Mouse (Mus musculus) 416B (cell line): Measurements from ENCODE around the gene Gm21961.
A peak's percentile ranks its signal among the peaks of the same experiment; 100 is the strongest.
"Not testable (repeated sequence)": the region's sequence is repeated elsewhere in the genome, so short reads cannot be mapped to it uniquely, and the experiment has no call there.

ENCODE experiments used
- DNase-seq: peaks from one replicate; pipeline ENCODE4 v3.0.0; 2011; ENCODE audit warnings: low read depth

Gm21961 gene

DNA sequence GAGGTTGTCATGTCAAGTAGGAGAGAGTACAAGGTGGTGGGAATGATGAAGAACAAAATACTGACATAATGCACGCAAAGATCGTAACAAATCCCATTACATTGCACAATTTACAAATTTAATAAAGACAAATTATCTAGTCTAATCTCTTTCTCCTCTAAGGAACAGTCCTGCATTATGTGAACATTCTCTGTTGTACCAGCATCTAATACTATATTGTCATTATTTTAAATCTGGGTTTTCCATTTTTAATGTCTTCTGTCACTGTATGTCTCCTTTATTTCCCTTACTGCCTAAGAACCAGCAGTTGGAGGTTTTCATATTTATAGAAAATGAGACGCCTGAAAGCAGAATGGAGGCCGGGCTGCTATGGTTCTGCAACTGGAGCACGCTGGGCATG is at the start of gene Gm21961:
Gene Gm21961 (minus strand): TSS at position 101 of the 400 bp plus-strand sequence.
- no peak for DNase-seq

DNA sequence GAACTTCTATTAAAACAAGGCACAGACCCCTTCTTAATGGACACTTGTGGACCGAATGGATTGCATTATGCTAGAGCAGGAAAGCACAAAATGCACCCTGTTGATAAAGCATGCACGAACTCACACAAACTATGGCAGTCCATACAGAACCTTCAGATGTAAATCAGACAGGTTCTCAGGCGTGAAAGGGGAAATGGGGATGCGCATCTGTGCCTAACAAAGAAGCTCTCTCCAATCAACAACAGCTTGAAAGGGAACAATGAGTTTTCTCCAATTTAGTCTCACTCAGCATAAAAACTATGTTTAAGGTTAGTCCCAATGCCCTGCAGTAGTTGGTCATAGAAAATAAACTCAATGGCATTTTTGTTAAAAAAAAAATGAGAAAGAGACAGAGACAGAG is 27.3 kb upstream of the Gm21961 start:
- no peak for DNase-seq

DNA sequence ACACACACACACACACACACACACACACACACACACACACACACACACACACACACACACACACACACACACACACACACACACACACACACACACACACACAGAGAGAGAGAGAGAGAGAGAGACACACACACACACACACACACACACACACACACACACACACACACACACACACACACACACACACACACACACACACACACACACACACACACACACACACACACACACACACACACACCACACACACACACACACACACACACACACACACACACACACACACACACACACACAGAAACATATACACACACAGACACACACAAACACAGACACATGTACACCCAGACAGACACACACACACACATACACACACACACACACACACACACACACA is 24.5 kb upstream of the Gm21961 start:
- not testable (repeated sequence) for DNase-seq

DNA sequence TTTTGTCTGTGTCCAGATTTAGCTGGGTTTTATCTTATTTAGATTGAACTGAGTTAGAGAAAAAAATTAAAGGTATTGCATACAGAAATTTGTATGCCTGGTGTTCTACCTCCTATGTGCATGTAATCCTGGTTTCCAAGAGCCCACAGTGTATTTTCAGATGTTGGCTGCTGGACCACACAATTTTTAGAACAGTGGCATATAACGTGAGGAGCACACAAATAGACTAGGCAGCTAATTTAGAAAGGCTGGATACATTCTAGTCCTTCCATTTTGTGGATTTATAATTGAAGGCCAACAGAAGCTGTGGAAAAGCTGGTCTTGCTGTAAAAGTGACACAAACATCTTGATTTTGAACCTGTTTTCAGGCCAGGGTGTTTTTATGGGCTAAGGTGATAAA is 3.3 kb upstream of the Gm21961 start:
- DNase-seq = no peak

DNA sequence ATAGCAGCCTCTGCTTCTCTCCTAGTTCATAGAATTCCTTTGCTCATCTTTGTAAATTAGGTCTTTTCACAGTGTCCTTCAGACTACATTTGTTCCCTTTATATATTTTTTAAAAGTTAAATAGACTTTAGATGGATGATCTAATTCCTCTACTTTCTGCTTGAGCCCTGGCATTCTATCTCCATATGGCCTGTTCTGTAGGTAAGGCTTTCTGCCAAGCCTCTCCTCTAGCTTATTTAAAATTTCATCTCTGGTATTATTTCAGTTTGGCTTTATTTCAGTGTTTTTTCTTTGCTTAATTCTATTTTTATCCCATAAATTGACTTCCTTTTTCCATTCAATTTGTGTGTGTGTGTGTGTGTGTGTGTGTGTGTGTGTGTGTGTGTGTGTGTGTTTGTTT is 8.5 kb downstream of the Gm21961 start:
- no peak for DNase-seq

GRCm38 (mm10) chr15:64994498-64994897 is 20.2 kb downstream of the Gm21961 start:
- no peak for DNase-seq

GRCm38 (mm10) chr15:64979976-64980375 is 34.7 kb downstream of the Gm21961 start:
- DNase-seq = no peak

GRCm38 (mm10) chr15:64976044-64976805 is 38.5 kb downstream of the Gm21961 start:
- peak; percentile 7 for DNase-seq
